Mouse (Mus musculus): ENCODE measurements around the gene Gga1. TPM values are rescaled to one million over a fixed set of nuclear protein-coding genes. Genes with fewer than 3 reads are reported as not detected.

Gene Gga1
- polyA plus RNA-seq, 1 experiment from 2014 or later = 51.5 TPM

DNA sequence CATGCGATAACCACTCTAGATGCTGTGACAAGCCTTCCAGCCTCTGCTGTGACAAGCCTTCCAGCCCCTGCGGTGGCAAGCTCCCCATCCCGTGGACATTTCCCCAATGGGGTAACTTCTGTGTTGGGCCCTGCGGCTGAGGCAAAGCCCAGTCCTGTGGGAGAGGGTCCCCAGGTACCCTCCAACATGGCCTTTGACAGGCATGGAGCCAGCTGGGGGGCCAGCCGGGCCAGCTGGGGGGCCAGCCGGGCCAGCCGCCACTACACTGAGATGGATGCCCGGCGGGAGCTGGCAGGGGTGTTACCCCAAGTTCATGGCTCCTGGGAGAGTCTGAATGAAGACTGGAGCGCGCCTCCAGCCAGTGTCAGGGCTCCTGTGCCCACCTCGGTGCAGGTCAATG, 27.5 kb upstream of the Gga1 start:
- peaks cover 64% of the 10 kb centered on the region for H3K4me1 ChIP-seq
- peak overlapping the region; percentile 43 for H3K27ac ChIP-seq
- 85% methylated on average over 12 of the region's 12 CpGs for WGBS
- 0 out of 2 replicates have a peak, but pooled peaks cover 7% of the 10 kb centered on the region for H3K27me3 ChIP-seq (ENCODE audit: insufficient read depth, poor library complexity, severe bottlenecking)
- H3K9me3 ChIP-seq = no peaks in the 10 kb centered on the region
- no peak for DNase-seq (ENCODE audit: low spot score)
- H3K36me3 ChIP-seq = peaks cover 26% of the 10 kb centered on the region
- no peak overlapping the region for H3K4me3 ChIP-seq

DNA sequence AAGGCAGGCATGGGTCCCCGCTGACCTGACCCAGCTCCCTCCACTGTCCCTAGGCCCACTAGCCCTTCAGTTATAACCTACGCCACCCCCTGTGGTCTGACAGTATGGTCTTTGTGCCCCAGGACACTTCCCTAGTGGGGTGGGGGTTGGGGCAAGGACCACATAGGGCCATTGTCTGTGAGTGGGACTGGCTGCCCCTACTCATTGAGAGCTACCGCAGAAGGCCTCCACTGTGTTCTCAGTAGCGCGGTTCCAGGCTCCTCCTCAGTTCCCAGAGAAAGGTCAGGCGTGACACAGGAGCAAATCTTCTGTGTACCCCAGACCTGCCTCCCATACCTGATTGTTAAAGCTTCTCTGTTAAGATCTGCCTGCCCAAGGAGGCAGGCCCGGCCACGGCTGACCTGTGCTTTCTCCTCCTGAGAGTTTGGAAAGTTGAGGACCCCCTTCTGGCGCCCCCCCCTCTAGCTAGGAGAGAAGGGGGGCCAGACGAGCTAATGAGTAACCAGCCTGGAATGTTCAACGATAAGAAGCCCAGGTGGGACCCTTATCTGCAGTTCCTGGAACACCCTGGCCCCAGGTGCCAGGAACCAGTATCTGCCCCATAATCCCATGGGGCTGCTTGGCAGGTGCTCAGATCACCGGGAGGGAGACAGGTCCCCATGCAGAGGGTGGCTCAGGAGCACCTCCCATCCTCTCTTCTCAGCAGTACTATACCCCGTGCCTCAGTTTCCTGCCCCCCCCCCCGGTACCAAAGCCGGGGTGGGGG, 26.7 kb upstream of the Gga1 start:
- Histone ChIP-seq H3K4me3 (no peak overlapping the region), H3K9me3 (no peaks in the 10 kb centered on the region), H3K36me3 (peaks cover 26% of the 10 kb centered on the region), H3K27me3 (ENCODE audit: insufficient read depth, poor library complexity, severe bottlenecking) (0 out of 2 replicates have a peak, but pooled peaks cover 4% of the 10 kb centered on the region), H3K27ac (peak overlapping the region; percentile 43), H3K4me1 (peaks cover 56% of the 10 kb centered on the region)
- 63% methylated on average over 15 of the region's 15 CpGs for WGBS
- DNase-seq (ENCODE audit: low spot score) = no peak

DNA sequence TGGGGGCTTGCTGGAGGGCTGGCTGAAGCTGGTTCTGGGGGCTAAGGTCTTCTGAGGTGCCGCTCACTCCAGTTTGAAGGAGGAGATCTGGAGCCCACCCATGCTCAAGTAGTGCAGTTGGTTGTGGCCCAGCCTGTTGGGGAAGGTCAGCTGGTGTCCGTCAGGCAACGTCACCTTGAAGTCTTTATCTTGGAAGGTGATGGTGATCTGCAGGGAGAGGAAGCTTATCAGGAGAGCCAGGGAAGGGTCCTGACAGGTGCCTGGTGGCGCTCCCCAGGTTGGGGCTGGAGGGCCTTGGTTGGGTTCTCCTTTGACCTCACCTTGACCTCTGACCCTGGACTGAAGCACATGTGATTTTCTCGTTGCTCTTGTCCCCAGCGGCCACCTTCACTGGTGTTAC, 26.0 kb upstream of the Gga1 start:
- Histone ChIP-seq H3K4me3 (no peak overlapping the region), H3K36me3 (peaks cover 25% of the 10 kb centered on the region), H3K27ac (peak overlapping the region; percentile 43), H3K27me3 (ENCODE audit: insufficient read depth, poor library complexity, severe bottlenecking) (0 out of 2 replicates have a peak, but pooled peaks cover 5% of the 10 kb centered on the region), H3K4me1 (peaks cover 49% of the 10 kb centered on the region), H3K9me3 (no peaks in the 10 kb centered on the region)
- WGBS = 37% methylated on average over 6 of the region's 6 CpGs
- DNase-seq (ENCODE audit: low spot score) = no peak

DNA sequence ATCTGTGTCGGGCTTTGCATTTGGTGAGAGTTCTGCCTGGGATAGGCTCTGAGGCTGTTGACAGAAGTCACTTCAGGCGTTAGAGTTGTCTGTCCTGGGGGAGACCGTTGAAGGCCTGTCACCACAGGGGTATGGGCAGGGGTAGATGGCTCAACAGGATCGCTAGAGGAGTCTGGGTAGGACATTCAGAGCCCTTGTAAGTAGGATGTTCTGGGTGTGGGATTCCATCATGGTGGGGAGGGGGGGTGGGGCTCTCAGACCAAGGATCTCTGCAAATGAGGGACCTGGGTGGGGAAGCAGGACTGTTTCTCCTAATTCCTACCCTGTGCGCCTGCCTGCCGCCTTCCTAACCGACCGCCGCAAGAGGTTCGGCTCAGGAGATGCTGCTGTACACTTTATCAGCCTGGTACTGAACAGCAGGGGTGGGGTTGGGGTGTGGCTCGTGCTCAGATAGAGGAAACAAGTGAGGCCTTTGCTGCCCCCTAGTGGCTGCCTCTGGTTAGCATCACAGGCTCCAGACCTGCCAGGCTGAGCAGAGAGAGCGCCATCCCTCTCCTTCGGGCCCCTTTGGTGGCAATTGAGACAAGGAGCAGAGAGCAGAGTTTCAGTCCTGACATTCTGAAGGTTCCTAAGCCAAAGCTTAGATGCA, 25.4 kb upstream of the Gga1 start:
- 5% methylated on average over 13 of the region's 13 CpGs for WGBS
- peak; percentile 95 for DNase-seq (ENCODE audit: low spot score)
- H3K4me3 ChIP-seq = peak overlapping the region; percentile 19; the same call in 1 of the 2 replicates

DNA sequence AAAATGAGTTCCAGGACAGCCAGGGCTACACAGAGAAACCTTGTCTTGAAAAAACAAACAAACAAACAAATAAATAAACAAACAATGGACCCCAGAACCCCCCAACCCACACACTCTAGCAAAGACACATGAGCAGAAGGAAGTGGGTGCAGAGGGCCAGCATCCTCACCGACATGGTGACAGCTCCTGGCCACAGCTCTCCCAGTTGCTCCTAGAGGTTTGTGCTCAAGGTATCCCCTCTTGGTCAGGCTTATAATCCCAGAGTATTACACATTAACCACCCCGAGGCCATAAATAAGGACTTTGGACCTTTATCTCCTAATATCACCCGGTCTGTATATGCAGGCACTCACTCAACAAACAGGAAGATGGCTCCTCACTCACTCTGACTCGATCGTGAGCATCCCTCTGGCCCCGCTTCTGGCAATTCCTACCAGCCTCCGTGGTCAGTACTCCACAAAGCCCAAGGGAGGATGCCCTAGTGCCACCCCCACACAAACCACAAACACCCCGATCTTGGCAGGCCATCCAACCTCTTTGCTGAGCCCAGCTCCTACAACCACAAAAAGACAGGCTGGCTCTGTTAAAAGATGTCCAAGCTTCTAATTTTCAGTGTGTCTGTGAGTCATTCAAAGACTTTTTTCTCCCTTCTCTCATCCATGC, 21.6 kb upstream of the Gga1 start, which contains the start of gene Lgals2:
TSS of gene Lgals2 (minus strand) at position 227 of the 663 bp plus-strand sequence.
- Histone ChIP-seq H3K36me3 (no peaks in the 10 kb centered on the region), H3K9me3 (no peaks in the 10 kb centered on the region), H3K27me3 (ENCODE audit: insufficient read depth, poor library complexity, severe bottlenecking) (0 out of 2 replicates have a peak, but pooled peaks cover 4% of the 10 kb centered on the region), H3K4me1 (peaks cover 41% of the 10 kb centered on the region), H3K4me3 (no peak within 1 kb of the TSS), H3K27ac (no peak within 1 kb of the TSS)
- DNase-seq (ENCODE audit: low spot score) = no peak
- WGBS = 75% methylated on average over 8 of the region's 8 CpGs

More for the DNA sequence above, 25.4 kb upstream of the Gga1 start:
- H3K36me3 ChIP-seq = peaks cover 22% of the 10 kb centered on the region
- no peaks in the 10 kb centered on the region for H3K9me3 ChIP-seq
- H3K4me1 ChIP-seq = peaks cover 46% of the 10 kb centered on the region
- H3K27ac ChIP-seq = no peak overlapping the region
- 0 out of 2 replicates have a peak, but pooled peaks cover 8% of the 10 kb centered on the region for H3K27me3 ChIP-seq (ENCODE audit: insufficient read depth, poor library complexity, severe bottlenecking)

DNA sequence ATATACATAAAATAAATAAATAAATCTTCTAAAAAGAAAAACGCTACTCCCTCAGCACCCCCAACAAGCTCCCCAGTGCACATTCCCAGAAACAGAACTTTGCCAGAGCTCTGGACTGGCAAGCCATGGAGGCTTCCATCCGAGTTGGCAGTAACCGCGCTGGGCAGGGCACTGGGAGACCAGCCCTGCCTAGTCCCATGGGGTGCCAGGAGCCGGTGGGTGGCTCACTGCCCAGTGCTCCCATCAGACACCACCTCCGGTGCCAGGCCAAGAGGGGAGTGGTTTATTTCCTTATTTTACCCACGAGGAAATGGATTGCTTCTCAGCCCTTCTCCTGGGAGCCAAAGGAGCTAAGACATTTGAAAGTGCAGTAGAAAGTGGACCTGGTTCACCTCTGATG, 20.0 kb upstream of the Gga1 start:
- no peaks in the 10 kb centered on the region for H3K36me3 ChIP-seq
- no peak overlapping the region for H3K27ac ChIP-seq
- no peaks in the 10 kb centered on the region for H3K9me3 ChIP-seq
- no peak for DNase-seq (ENCODE audit: low spot score)
- H3K4me3 ChIP-seq = no peak overlapping the region
- WGBS = 82% methylated on average over 7 of the region's 7 CpGs
- 0 out of 2 replicates have a peak, but pooled peaks cover 7% of the 10 kb centered on the region for H3K27me3 ChIP-seq (ENCODE audit: insufficient read depth, poor library complexity, severe bottlenecking)
- H3K4me1 ChIP-seq = peaks cover 25% of the 10 kb centered on the region

DNA sequence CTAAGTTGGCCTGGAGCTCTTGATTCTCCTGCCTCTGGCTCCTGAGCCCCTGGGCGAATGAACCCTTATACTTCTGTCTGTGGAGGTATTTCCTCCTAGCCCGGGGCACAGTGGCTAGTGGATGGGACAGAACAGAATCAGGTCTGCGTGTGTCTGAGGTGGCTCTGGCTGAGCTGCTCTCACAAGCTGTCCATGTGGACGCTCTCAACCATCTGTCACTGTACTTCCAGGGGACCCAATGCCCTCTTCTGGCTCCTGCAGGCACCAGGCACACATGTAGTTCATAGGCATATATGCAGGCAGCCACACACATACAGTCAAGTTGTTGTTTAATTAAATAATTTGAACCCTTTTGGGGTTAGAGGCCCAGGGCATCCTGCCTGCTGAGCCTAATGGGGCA, 17.7 kb upstream of the Gga1 start:
- H3K27me3 ChIP-seq (ENCODE audit: insufficient read depth, poor library complexity, severe bottlenecking) = 0 out of 2 replicates have a peak, but pooled peaks cover 18% of the 10 kb centered on the region
- H3K4me1 ChIP-seq = peaks cover 25% of the 10 kb centered on the region
- no peak overlapping the region for H3K4me3 ChIP-seq
- no peak for DNase-seq (ENCODE audit: low spot score)
- H3K9me3 ChIP-seq = no peaks in the 10 kb centered on the region
- 67% methylated on average over 4 of the region's 4 CpGs for WGBS
- no peak overlapping the region; the same call in 1 of the 2 replicates for H3K27ac ChIP-seq
- H3K36me3 ChIP-seq = no peaks in the 10 kb centered on the region

DNA sequence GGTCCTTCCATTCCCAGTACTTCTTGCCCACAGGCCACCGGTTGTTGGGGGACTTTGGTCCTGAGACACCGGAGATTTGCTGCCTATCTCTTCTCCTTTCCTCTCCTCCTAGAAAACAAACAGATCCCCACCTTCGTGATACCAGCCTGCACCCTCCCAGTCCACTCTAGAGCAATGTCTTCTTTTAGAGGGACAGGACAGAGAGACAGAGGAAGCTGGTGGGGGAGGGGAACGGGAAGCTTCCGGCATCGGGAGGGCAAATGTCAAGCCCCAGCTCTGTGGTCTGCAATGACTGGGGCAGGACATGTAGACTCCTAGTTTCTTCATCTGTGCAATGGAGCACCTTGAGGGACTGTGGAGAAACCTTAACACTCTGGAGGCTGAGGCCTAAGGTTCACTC, 17.3 kb upstream of the Gga1 start:
- no peak overlapping the region for H3K4me3 ChIP-seq
- 0 out of 2 replicates have a peak, but pooled peaks cover 18% of the 10 kb centered on the region for H3K27me3 ChIP-seq (ENCODE audit: insufficient read depth, poor library complexity, severe bottlenecking)
- 37% methylated on average over 6 of the region's 6 CpGs for WGBS
- 0 out of 2 replicates have a peak overlapping the region, but pooled peaks have one; percentile 13 for H3K27ac ChIP-seq
- no peak for DNase-seq (ENCODE audit: low spot score)
- peaks cover 25% of the 10 kb centered on the region for H3K4me1 ChIP-seq
- H3K9me3 ChIP-seq = no peaks in the 10 kb centered on the region
- no peaks in the 10 kb centered on the region for H3K36me3 ChIP-seq

DNA sequence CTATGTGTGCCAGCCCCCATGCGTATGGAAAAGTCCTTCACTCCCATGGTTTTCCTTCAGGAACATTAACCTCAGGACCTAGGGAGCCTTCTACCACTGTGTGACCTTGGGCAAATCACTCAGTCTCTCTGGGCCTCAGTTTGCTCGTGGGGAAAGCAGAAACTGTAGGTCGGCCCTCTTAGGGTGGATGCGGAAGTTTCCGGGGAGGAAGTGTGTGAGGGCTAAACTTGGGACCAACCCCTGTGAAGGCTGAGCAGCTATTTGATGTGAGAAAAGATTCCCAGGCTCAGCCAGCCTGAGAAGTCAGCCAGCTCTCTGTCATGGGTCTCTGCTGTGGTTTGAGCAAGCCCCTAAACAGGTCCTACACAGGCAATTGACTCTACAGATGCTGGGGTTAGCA, 14.7 kb upstream of the Gga1 start:
- Histone ChIP-seq H3K4me3 (no peak overlapping the region), H3K9me3 (no peaks in the 10 kb centered on the region), H3K27me3 (ENCODE audit: insufficient read depth, poor library complexity, severe bottlenecking) (0 out of 2 replicates have a peak, but pooled peaks cover 14% of the 10 kb centered on the region), H3K27ac (no peak overlapping the region), H3K4me1 (peaks cover 25% of the 10 kb centered on the region), H3K36me3 (no peaks in the 10 kb centered on the region)
- DNase-seq (ENCODE audit: low spot score) = no peak
- WGBS = 79% methylated on average over 5 of the region's 5 CpGs

DNA sequence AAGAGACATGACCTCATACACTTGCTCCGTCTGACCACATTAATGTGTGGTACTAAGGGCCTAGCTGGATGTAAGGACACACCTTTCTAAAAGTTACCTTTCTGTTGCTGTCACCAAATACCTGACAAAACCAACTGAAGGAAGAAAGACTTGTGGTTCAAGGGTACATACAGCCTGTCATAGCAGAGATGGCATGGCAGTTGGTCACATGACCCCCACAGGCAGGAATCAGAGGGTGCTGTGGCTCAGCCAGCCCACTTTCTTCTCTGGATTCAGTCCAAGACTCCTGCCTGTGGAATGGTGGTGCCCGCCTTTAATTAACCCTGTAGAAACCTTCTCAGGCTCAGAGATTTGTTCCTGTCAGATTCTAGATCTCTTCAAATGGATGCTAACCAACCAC, 13.8 kb upstream of the Gga1 start:
- Histone ChIP-seq H3K4me1 (peaks cover 19% of the 10 kb centered on the region), H3K36me3 (no peaks in the 10 kb centered on the region), H3K9me3 (no peaks in the 10 kb centered on the region), H3K27me3 (ENCODE audit: insufficient read depth, poor library complexity, severe bottlenecking) (0 out of 2 replicates have a peak, but pooled peaks cover 14% of the 10 kb centered on the region), H3K27ac (no peak overlapping the region), H3K4me3 (no peak overlapping the region)
- no peak for DNase-seq (ENCODE audit: low spot score)
- WGBS = 79% methylated on average over 2 of the region's 2 CpGs

DNA sequence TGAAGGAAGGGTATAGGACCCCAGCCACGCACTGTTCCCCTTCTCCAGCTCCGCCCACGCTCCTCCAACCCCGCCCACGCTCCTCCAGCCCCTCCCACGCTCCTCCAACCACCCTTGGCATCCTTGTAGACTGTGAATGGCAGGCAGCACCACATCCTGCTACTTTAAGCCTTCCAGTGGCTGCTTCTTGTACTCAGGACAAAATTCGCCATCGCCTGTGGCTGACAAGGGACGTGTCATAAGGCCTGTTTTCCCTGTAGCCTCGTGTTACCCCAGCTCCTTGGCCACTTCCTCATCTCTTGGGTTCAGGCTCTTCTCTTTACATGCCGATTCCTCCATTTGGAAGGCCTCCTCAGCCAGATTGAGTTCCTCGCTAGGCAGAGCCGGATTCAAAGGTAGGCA, 13.1 kb upstream of the Gga1 start:
- Histone ChIP-seq H3K4me1 (peaks cover 21% of the 10 kb centered on the region), H3K27me3 (ENCODE audit: insufficient read depth, poor library complexity, severe bottlenecking) (0 out of 2 replicates have a peak, but pooled peaks cover 14% of the 10 kb centered on the region), H3K36me3 (no peaks in the 10 kb centered on the region), H3K9me3 (no peaks in the 10 kb centered on the region), H3K4me3 (no peak overlapping the region), H3K27ac (no peak overlapping the region)
- WGBS = 37% methylated on average over 13 of the region's 13 CpGs
- DNase-seq (ENCODE audit: low spot score) = no peak

DNA sequence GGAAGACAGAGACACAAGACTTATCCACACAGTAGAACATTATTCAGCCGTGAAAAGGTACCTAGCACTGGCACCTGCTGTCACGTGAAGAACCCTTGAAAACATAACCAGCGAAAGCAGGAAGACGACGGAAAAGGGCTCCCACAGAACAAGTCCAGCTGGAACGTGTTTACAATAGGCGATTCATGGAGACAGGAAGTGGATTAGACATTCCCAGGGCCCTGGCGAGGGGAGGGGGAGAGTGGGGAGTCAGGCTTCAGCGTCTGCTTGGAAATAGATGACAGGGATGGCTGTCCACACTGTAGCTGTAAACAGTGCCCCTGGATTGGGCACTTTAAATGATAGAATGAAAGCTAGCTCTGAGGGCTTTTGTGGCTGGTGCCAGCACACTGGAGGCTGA, 8.6 kb upstream of the Gga1 start:
- 36% methylated on average over 9 of the region's 9 CpGs for WGBS
- Histone ChIP-seq H3K4me3 (no peak overlapping the region), H3K27ac (peak overlapping the region; percentile 77), H3K4me1 (peaks cover 14% of the 10 kb centered on the region), H3K27me3 (ENCODE audit: insufficient read depth, poor library complexity, severe bottlenecking) (0 out of 2 replicates have a peak, but pooled peaks cover 5% of the 10 kb centered on the region), H3K36me3 (no peaks in the 10 kb centered on the region), H3K9me3 (no peaks in the 10 kb centered on the region)
- DNase-seq (ENCODE audit: low spot score) = peak; percentile 88

Data from heart, embryonic 10.5 days (tissue).